Mouse (Mus musculus) embryonic fibroblast, embryonic 13.5 days (primary cell): Measurements from ENCODE around the gene Itsn1. TPM values are rescaled to one million over a fixed set of nuclear protein-coding genes. Genes with fewer than 3 reads are reported as not detected.

Experiments used
- H3K27ac ChIP-seq: 2 replicates; pipeline ENCODE4 v1.5.1; 2012; ENCODE audit warnings: low read length, control low read depth, inconsistent platforms; ENCODE audit not compliant: insufficient read depth
- H3K4me1 ChIP-seq: 2 replicates; pipeline ENCODE4 v1.6.1; 2011; ENCODE audit warnings: low read length; ENCODE audit not compliant: control insufficient read depth, insufficient read depth
- H3K4me3 ChIP-seq: 2 replicates; pipeline ENCODE4 v1.5.1; 2011; ENCODE audit warnings: mild to moderate bottlenecking, control low read depth, low read length; ENCODE audit not compliant: insufficient read depth
- CTCF ChIP-seq: IDR thresholded peaks from 2 replicates; pipeline ENCODE4 v1.5.1; 2011; ENCODE audit warnings: mild to moderate bottlenecking, control low read depth, low read length, moderate library complexity, borderline replicate concordance; ENCODE audit not compliant: insufficient read depth
- POLR2A ChIP-seq: IDR thresholded peaks from 2 replicates; pipeline ENCODE4 v1.6.1; 2011; ENCODE audit warnings: low read depth, mild to moderate bottlenecking, control low read depth, low read length, moderate library complexity
- polyA plus RNA-seq: library from polyadenylated mRNA; stranded (reverse); fragments of >200 nt; gene quantifications from 2 replicates; pipeline ENCODE4 v1.2.4, GENCODE M21; 2011; ENCODE audit warnings: low read depth; ENCODE audit not compliant: missing spikeins, insufficient read length

Gene Itsn1
- polyA plus RNA-seq, 1 experiment, result 136 TPM

DNA sequence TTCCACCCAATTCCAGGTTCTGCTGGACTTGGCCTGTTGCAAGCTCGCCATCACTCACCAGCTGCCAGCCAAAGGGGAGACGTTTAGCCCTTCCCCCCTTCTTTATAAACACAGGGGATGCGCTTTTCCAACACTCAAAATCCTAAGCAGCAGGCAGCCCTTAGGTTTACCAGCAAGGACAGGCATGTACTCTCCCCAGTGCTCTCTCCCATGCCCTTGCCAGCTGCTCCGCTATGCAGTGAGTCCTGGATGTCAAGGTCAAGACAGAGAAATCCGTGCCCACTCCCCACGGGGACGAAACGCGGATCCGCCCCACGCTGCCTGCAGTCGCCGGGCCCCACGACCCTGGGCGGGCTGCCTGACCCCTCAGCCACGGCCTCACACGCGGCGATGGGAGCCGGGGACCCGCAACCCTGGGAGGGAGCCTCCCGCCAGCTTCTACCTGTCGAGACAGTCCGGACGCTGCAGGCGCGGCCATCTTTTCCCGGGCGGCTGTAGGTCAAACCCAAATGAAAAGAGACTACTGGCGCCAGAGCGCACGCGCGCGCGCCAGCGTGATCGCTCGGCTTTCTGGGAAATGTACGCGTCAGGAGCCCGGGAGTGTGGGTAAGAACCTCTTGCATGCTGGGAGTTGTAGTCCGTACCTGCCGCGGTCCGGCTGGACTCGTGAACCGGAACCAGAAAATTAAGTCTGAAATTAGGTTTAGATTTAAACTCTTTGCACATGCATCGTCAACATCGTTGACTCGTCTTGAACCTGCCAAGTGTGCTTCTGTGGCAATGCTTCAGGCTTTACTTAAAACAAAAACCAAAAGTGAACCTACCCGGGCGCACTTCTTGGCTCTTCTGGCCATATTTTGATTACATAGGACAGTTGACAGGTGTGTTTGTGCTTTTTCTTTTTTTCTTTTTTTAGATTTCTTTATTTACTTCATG lies 202.3 kb downstream of the Itsn1 start:
- Histone ChIP-seq H3K4me1 (no peaks in the 10 kb centered on the region), H3K4me3 (peak overlapping the region; percentile 94), H3K27ac (0 out of 2 replicates have a peak overlapping the region, but pooled peaks have one; percentile 23)
- TF ChIP-seq CTCF (no peak), POLR2A (peak; percentile 56)

DNA sequence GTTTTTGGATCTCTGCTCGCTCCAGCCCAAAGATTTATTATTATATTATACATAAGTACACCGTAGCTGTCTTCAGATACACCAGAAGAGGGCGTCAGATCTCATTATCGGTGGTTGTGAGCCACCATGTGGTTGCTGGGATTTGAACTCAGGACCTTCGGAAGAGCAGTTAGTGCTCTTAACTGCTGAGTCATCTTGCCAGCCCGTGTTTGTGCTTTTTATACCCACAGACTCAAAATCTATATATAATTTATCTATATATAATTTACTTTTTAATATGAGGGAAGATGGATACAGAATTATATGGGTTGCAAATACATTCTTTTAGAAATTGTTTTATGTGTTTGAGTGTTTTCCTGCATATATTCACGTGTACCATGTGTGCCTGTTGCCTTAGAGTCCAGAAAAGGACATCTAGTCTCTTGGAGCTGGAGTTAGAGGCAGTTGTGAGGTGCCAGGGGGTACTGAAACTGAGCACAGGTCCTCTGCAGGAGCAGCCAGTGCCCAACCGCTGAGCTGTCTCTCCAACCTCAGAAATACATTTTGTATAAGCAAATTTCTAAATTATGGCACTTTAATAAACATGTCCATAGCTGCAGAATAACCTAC lies 203.1 kb downstream of the Itsn1 start:
- Histone ChIP-seq H3K4me3 (no peak overlapping the region), H3K4me1 (no peaks in the 10 kb centered on the region), H3K27ac (no peak overlapping the region)
- TF ChIP-seq CTCF (no peak), POLR2A (no peak)

DNA sequence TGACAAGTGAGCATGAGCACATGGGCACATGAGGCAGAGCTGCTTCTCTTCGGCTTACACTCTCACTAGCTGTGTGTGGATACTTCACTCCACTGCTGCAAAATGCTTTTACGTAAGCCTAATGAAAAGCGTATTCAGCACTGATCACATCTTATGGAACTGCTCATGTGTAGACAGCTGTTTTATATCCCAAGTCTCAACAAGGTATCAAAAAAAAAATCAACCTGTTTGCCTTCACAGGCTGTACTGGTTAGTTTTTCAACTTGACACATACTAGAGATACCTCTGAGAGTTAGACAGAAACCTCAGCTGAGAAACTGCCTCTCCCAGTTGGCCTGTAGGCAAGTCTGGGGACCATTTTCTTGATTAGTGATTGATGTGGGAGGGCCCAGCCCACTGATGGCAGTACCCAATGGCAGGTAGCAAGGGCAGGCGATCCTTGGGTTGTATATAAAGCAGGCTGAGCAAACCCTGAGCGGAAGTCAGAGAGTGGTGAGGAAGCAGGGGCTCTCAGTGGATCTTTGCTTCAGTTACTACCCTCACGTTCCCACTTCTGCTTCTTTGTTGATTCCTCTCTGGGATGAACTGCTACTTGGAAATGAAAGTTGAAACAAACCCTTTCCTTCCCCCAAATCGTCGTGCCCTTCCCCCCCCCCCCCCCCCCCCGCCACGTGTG lies 203.9 kb downstream of the Itsn1 start:
- H3K27ac ChIP-seq, result no peak overlapping the region
- no peak overlapping the region for H3K4me3 ChIP-seq
- no peak for TF ChIP-seq CTCF
- TF ChIP-seq POLR2A, result no peak
- H3K4me1 ChIP-seq, result no peaks in the 10 kb centered on the region

DNA sequence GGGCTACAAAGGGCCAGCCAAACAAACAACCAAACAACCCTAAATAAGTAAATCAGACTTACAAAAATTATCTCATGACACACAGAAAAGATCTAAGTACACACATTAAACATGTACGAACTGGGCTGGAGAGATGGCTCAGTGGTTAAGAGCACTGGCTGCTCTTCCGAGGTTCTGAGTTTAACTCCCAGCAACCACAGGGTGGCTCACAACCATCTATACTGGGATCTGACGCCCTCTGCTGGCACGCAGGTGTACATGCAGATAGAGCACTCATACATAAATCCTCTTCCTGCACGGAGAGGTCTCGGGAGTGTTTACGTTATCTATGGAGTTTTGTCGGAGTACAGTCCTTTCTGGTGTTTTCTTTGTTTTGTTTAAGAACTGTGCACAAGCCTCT lies 206.0 kb downstream of the Itsn1 start:
- H3K4me3 ChIP-seq, result no peak overlapping the region
- H3K27ac ChIP-seq, result no peak overlapping the region
- TF ChIP-seq CTCF (peak; percentile 69; the same call in 1 of the 2 replicates), POLR2A (no peak)
- H3K4me1 ChIP-seq, result no peaks in the 10 kb centered on the region

DNA sequence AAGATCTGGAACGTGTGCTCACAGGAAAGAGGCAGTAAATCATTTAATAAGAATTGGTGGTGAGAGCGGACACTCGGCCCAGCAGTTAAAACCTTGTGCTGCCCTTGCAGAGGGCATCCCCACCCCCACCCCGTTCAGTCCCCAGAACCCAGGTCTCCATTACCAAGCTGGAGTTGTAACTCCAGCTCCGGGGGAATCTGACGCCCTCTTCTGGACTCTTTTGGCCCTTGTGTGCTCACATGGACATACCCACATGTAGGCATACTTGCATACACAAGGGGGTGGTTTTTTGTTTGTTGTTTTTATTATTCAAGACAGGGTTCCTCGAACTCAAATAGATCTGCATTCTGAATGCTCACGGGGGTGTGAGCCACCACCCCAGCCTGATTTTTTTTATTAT lies 206.6 kb downstream of the Itsn1 start:
- Histone ChIP-seq H3K27ac (no peak overlapping the region), H3K4me3 (no peak overlapping the region), H3K4me1 (no peaks in the 10 kb centered on the region)
- TF ChIP-seq CTCF (no peak), POLR2A (no peak)

DNA sequence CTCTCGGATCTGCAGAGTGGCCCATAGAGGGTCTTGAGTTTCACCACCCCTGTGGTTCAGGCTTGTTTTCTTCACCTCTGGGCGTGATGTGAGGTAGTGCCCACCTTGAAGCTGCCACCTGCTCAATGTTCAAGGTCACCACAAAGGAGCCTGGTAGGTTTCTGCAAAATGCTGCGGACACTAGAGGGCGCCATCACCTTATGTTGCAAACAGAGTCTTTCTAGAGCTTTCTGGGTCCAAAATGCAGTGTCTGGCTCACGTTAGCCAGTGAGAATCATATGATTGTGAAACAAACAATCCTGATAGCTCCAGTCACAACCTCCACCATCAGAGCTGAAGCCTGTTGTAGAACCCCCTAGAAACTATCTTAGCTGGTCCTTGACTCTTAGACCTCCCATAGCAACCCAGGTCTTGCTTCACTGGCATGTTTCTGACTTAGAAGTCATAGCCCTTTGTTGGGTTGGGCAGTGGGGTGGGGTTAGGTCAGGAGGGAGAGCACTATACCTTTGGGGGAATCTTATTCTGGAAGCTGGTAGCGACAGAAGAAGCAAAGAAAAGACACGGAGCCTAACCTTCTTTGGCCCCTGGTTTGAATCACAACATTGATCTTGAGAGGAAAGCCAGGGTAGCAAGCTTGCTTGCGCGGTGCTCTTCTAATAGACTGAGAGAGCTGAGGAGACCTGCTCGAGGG lies 207.4 kb downstream of the Itsn1 start:
- H3K4me1 ChIP-seq, result no peaks in the 10 kb centered on the region
- TF ChIP-seq POLR2A (no peak), CTCF (peak; percentile 53; the same call in 1 of the 2 replicates)
- H3K4me3 ChIP-seq, result no peak overlapping the region
- H3K27ac ChIP-seq, result no peak overlapping the region

DNA sequence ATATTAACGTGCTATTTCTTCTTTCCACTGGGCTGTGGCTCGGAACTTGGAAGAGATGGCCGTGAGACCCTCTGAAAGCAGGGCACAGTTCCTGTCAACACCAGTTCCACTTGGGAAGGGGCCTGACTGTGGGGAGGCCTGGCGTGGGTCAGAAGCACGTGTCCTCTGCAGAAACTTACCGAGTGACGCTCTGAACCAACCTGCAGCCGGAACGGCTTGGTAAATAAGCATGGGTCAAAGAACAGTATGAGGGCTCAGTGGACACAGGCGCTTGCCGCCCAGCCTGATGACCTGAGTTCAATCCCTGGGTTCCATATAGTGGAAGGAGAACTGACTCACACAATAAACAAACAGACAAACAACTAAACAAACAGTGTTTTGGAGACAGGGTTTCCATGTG lies 208.2 kb downstream of the Itsn1 start:
- Histone ChIP-seq H3K27ac (no peak overlapping the region), H3K4me3 (no peak overlapping the region), H3K4me1 (no peaks in the 10 kb centered on the region)
- TF ChIP-seq CTCF (no peak), POLR2A (no peak)

DNA sequence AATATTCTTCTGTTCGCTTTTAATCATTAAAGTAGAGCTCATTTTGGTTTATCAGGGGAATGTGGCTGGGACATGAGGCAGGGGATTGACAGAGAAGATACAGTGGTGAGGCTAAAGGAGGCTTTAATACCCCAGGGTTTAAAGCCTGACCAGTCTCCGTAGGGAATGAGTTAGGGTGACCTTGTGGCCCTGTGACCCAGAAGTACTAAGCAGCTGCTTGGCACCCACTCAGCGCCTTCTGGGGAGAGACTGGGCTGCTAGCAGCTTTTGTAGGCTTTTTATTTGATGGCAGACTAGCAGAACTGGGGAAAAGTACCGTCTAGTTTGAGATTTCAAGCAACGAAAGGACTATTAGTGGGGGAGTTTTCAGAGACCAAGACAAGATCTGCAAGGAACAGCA lies 209.1 kb downstream of the Itsn1 start:
- Histone ChIP-seq H3K27ac (no peak overlapping the region), H3K4me1 (no peaks in the 10 kb centered on the region), H3K4me3 (no peak overlapping the region)
- TF ChIP-seq POLR2A (no peak), CTCF (no peak)

DNA sequence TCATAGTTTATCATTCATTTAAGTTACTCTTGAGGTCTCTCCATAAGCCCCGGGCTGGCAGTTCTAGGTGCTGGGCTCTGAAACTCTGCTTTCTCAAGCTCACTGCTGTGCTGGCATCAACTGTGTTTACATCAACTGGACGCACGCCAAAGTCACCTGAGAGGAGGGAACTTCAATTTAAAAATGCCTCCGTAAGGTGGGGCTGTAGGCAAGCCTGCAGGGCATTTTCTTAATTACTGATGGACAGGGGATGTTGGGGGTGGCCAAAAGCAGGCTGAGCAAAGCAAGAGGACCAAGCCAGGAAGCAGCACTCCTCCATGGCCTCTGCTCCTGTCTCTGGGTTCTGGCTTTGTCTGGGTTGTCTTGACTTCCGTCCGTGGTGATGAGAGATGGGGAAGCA lies 211.6 kb downstream of the Itsn1 start:
- Histone ChIP-seq H3K27ac (no peak overlapping the region), H3K4me3 (no peak overlapping the region), H3K4me1 (no peaks in the 10 kb centered on the region)
- no peak for TF ChIP-seq CTCF
- TF ChIP-seq POLR2A, result no peak
